Mouse (Mus musculus) hindbrain, embryonic 12.5 days (tissue): ENCODE measurements around the gene Rftn1. TPM values are rescaled to one million over a fixed set of nuclear protein-coding genes. Genes with fewer than 3 reads are reported as not detected.

Experiments
- ATAC-seq: fragments of 200-750 bp; cut with Nextera tagmentation; 2 replicates; pipeline ENCODE4 v1.8.0; 2017; ENCODE audit warnings: moderate TSS enrichment; ENCODE audit not compliant: low FRiP score
- H3K27ac ChIP-seq: fragments of 300-500 bp; sonication (generic); 2 replicates; pipeline ENCODE4 v1.5.1; 2016; ENCODE audit warnings: mild to moderate bottlenecking
- H3K27me3 ChIP-seq: fragments of 300-500 bp; sonication (generic); 2 replicates; pipeline ENCODE4 v1.6.1; 2016; ENCODE audit warnings: mild to moderate bottlenecking
- H3K36me3 ChIP-seq: fragments of 300-500 bp; sonication (generic); 2 replicates; pipeline ENCODE4 v1.6.1; 2016; ENCODE audit warnings: mild to moderate bottlenecking
- H3K4me1 ChIP-seq: fragments of 300-500 bp; sonication (generic); 2 replicates; pipeline ENCODE4 v1.6.1; 2016
- H3K4me2 ChIP-seq: fragments of 300-500 bp; sonication (generic); replicated peaks from 2 replicates; pipeline ENCODE4 v1.6.1; 2016; ENCODE audit warnings: mild to moderate bottlenecking
- H3K4me3 ChIP-seq: fragments of 300-500 bp; sonication (generic); 2 replicates; pipeline ENCODE4 v1.5.1; 2016; ENCODE audit warnings: mild to moderate bottlenecking
- H3K9ac ChIP-seq: fragments of 300-500 bp; sonication (generic); 2 replicates; pipeline ENCODE4 v1.6.1; 2016; ENCODE audit warnings: mild to moderate bottlenecking, moderate library complexity
- H3K9me3 ChIP-seq: fragments of 300-500 bp; sonication (generic); replicated peaks from 2 replicates; pipeline ENCODE4 v1.6.1; 2016; ENCODE audit warnings: mild to moderate bottlenecking
- WGBS: fragments of 180-500 bp; shearing (Covaris S2); methylation state at CpG from one replicate; pipeline ENCODE4 v1.1.7; 2016; 5-methylcytosine and 5-hydroxymethylcytosine counted together
- polyA plus RNA-seq: library from polyadenylated mRNA; unstranded; fragments of >200 nt; fragmentation: Nextera tagmentation; extraction: Ambion mirVana; gene quantifications from 2 replicates; pipeline ENCODE4 v1.2.1, GENCODE M21; 2016

The Rftn1 gene
- polyA plus RNA-seq, 1 experiment from 2014 or later, result 8.3 TPM

DNA sequence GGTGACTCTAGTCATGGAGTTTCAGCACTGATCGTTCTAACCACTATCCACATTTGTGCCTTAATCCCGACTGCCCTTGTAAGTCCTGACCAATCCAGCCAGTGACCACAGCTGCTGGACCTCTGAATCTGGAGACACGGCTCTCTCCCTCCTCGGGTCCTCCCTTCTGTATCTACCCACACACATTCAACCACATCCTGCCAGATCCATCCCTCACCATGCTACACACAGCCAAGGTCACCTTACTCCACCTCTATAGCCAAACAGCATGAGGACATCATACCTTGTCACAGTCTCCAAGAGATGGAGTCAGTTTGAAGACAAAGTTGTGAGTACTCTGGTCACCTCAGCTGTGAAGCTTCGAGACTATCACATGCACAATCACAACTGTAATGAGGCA lies 131.1 kb downstream of the Rftn1 start:
- H3K4me1 ChIP-seq, result no peaks in the 10 kb centered on the region
- H3K27ac ChIP-seq, result no peak overlapping the region
- no peaks in the 10 kb centered on the region for H3K9me3 ChIP-seq
- ATAC-seq, result no peak
- H3K27me3 ChIP-seq, result no peaks in the 10 kb centered on the region
- no peak overlapping the region for H3K9ac ChIP-seq
- H3K36me3 ChIP-seq, result no peaks in the 10 kb centered on the region
- 93% methylated on average over 5 of the region's 5 CpGs for WGBS
- no peak overlapping the region for H3K4me2 ChIP-seq
- no peak overlapping the region for H3K4me3 ChIP-seq

DNA sequence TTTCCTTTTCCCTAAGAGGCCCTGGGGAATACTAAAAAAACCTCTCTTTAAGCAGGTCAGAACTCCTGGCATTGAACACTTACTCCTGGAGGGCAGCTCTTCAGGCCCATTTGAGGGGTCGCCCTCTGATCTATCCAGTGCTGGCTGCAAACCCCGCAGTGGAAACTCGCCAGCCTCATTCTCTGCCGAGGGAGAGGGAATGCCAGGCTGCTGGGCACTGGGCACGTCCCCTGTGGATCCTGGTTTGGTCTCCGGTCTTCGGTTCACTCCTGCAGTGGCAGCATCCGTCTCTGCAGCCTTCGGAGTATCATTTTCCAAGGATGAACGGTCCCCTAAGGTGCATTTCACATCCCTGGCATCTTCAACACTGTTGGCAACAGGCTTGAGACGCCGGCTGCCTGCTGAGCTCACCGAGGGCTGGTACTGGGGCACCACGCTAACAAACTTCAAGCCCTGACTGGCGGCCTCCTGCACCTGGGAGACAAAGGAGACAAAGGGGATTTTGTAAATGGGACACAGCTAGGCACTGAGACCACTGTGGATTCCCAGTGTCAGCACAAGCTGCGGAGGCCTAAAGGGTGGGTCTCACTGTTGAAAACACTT lies 135.2 kb downstream of the Rftn1 start:
- Histone ChIP-seq H3K9me3 (no peaks in the 10 kb centered on the region), H3K27ac (peak overlapping the region; percentile 3), H3K36me3 (no peaks in the 10 kb centered on the region), H3K27me3 (no peaks in the 10 kb centered on the region), H3K4me2 (no peak overlapping the region), H3K4me1 (no peaks in the 10 kb centered on the region), H3K4me3 (no peak overlapping the region), H3K9ac (no peak overlapping the region)
- 48% methylated on average over 16 of the region's 16 CpGs for WGBS
- no peak for ATAC-seq

GRCm38 (mm10) chr17:50054586-50054985 lies 135.9 kb downstream of the Rftn1 start:
- H3K27ac ChIP-seq, result peak overlapping the region; percentile 3
- no peak overlapping the region for H3K4me2 ChIP-seq
- no peaks in the 10 kb centered on the region for H3K9me3 ChIP-seq
- no peaks in the 10 kb centered on the region for H3K4me1 ChIP-seq
- peak; percentile 57 for ATAC-seq
- WGBS, result 76% methylated on average over 7 of the region's 7 CpGs
- no peak overlapping the region for H3K9ac ChIP-seq
- no peaks in the 10 kb centered on the region for H3K36me3 ChIP-seq
- H3K27me3 ChIP-seq, result no peaks in the 10 kb centered on the region
- H3K4me3 ChIP-seq, result no peak overlapping the region

DNA sequence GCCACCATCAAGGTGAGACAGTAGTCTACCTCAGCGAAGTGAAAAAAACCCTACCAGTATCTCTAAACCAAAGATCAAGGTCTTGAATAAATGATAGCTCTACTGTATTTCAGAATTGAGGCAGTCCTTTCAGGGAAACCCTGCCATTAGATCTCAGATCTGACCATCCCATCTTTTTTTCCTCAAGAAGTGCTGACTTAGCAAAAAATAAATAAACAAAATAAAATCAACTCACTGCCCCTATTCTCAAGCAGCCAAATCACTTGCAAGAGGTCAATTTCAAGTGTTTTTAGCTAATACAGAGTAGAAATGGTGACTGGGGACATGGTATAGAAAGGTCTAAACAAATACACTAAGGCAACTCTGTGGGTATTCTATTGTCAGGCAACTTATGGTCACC lies 136.5 kb downstream of the Rftn1 start:
- no peaks in the 10 kb centered on the region for H3K27me3 ChIP-seq
- no peaks in the 10 kb centered on the region for H3K9me3 ChIP-seq
- no peak for ATAC-seq
- H3K4me2 ChIP-seq, result no peak overlapping the region
- H3K9ac ChIP-seq, result no peak overlapping the region
- H3K27ac ChIP-seq, result no peak overlapping the region
- no peak overlapping the region for H3K4me3 ChIP-seq
- 100% methylated on average over 1 of the region's 1 CpGs for WGBS
- no peaks in the 10 kb centered on the region for H3K36me3 ChIP-seq
- H3K4me1 ChIP-seq, result no peaks in the 10 kb centered on the region

DNA sequence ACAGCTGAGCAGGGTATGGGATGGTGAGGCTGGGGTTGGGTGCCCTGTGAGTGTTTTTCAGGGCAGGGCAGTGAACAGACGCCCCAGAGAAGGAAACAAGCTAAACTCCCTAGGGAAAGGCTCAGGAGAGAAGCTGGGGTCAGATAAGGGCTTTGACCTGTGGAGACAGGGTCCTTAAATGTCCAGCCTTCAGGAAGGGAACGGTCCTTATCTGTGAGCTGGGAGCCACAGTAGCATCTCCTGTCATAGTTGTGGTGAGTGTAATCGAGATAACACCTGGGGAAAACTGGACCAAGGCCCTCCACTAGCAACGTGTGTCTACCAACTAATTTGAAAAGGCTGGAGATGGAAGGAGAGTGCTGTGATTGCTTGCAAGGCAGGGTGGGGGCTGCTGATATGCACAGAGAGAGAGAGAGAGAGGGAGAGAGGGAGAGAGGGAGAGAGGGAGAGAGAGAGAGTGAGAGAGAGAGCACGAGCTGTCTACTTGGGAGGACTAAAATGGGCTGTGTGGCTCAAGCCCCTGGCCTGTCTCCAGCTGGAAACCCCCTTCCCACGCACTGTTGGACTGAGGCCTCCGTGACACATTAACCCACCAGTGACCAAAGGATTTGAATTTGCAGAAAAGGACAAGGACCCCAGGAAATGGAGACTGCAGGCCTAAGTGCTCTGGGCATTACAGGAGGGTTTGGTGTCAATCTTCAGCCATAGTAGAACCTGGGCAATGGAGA lies 137.6 kb downstream of the Rftn1 start:
- no peak overlapping the region for H3K4me3 ChIP-seq
- 63% methylated on average over 7 of the region's 7 CpGs for whole genome bisulfite sequencing
- peaks cover 2% of the 10 kb centered on the region; the same call in 1 of the 2 replicates for H3K4me1 ChIP-seq
- no peaks in the 10 kb centered on the region for H3K36me3 ChIP-seq
- no peak overlapping the region for H3K27ac ChIP-seq
- H3K9ac ChIP-seq, result no peak overlapping the region
- no peaks in the 10 kb centered on the region for H3K27me3 ChIP-seq
- no peaks in the 10 kb centered on the region for H3K9me3 ChIP-seq
- H3K4me2 ChIP-seq, result no peak overlapping the region
- no peak for ATAC-seq

DNA sequence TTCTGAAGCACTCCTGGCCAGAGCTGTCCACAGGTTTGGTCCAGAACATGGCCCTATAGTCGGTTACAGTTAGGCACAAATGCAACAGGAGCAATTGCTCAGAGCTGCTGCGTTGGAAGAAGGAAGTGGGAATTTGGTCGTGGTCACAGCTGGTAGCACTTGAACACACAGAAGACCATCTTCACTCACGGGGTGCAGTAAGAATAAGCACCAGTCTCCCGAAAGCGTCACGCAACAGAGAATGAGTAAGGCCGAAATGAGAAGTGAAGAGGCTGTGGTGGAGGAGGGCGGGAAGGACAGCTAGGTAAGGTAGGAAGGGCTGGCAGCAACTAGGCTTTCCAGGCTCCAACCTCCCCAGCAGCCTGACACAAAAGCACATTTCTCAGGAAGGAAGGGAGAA lies 140.0 kb downstream of the Rftn1 start:
- H3K9me3 ChIP-seq, result no peaks in the 10 kb centered on the region
- no peak overlapping the region for H3K4me3 ChIP-seq
- no peak overlapping the region for H3K4me2 ChIP-seq
- H3K27me3 ChIP-seq, result no peaks in the 10 kb centered on the region
- no peak for ATAC-seq
- no peak overlapping the region for H3K9ac ChIP-seq
- H3K36me3 ChIP-seq, result no peaks in the 10 kb centered on the region
- WGBS, result 90% methylated on average over 9 of the region's 9 CpGs
- H3K27ac ChIP-seq, result no peak overlapping the region
- H3K4me1 ChIP-seq, result peaks cover 2% of the 10 kb centered on the region; the same call in 1 of the 2 replicates

GRCm38 (mm10) chr17:50048209-50048608 lies 142.3 kb downstream of the Rftn1 start:
- Histone ChIP-seq H3K9ac (no peak overlapping the region), H3K4me2 (no peak overlapping the region), H3K27ac (peak overlapping the region; percentile 42; the same call in 1 of the 2 replicates), H3K4me3 (no peak overlapping the region), H3K4me1 (peaks cover 2% of the 10 kb centered on the region; the same call in 1 of the 2 replicates), H3K9me3 (no peaks in the 10 kb centered on the region), H3K36me3 (no peaks in the 10 kb centered on the region), H3K27me3 (no peaks in the 10 kb centered on the region)
- 73% methylated on average over 9 of the region's 9 CpGs for WGBS
- no peak; the same call in 1 of the 2 replicates for ATAC-seq

- Histone ChIP-seq H3K9ac (no peak overlapping the region), H3K4me3 (no peak overlapping the region), H3K4me1 (peaks cover 2% of the 10 kb centered on the region; the same call in 1 of the 2 replicates), H3K27ac (no peak overlapping the region), H3K4me2 (no peak overlapping the region), H3K27me3 (no peaks in the 10 kb centered on the region), H3K36me3 (no peaks in the 10 kb centered on the region), H3K9me3 (no peaks in the 10 kb centered on the region)
- 91% methylated on average over 12 of the region's 12 CpGs for WGBS
- ATAC-seq, result no peak
Measured at GRCm38 (mm10) chr17:50047182-50047581, 143.3 kb downstream of the Rftn1 start.

GRCm38 (mm10) chr17:50040727-50041410 lies 149.6 kb downstream of the Rftn1 start:
- ATAC-seq, result no peak
- WGBS, result 90% methylated on average over 3 of the region's 3 CpGs
- no peak overlapping the region for H3K9ac ChIP-seq

GRCm38 (mm10) chr17:50037882-50038665 lies 152.4 kb downstream of the Rftn1 start:
- Histone ChIP-seq H3K27me3 (no peaks in the 10 kb centered on the region), H3K4me2 (no peak overlapping the region), H3K4me3 (no peak overlapping the region), H3K4me1 (peaks cover 7% of the 10 kb centered on the region; the same call in 1 of the 2 replicates), H3K27ac (no peak overlapping the region), H3K9ac (no peak overlapping the region), H3K36me3 (no peaks in the 10 kb centered on the region), H3K9me3 (no peaks in the 10 kb centered on the region)
- WGBS, result 85% methylated on average over 10 of the region's 10 CpGs
- ATAC-seq, result no peak

More at GRCm38 (mm10) chr17:50040727-50041410, 149.6 kb downstream of the Rftn1 start:
- H3K4me3 ChIP-seq, result no peak overlapping the region
- H3K27ac ChIP-seq, result no peak overlapping the region
- H3K9me3 ChIP-seq, result no peaks in the 10 kb centered on the region
- H3K4me2 ChIP-seq, result no peak overlapping the region
- H3K36me3 ChIP-seq, result no peaks in the 10 kb centered on the region
- H3K4me1 ChIP-seq, result peaks cover 7% of the 10 kb centered on the region; the same call in 1 of the 2 replicates
- H3K27me3 ChIP-seq, result no peaks in the 10 kb centered on the region

GRCm38 (mm10) chr17:50037416-50037815 lies 153.1 kb downstream of the Rftn1 start:
- WGBS, result 89% methylated on average over 4 of the region's 4 CpGs
- Histone ChIP-seq H3K9ac (no peak overlapping the region), H3K4me1 (peaks cover 7% of the 10 kb centered on the region; the same call in 1 of the 2 replicates), H3K27me3 (no peaks in the 10 kb centered on the region), H3K9me3 (no peaks in the 10 kb centered on the region), H3K36me3 (no peaks in the 10 kb centered on the region), H3K27ac (no peak overlapping the region), H3K4me3 (no peak overlapping the region), H3K4me2 (no peak overlapping the region)
- no peak for ATAC-seq
